Mouse (Mus musculus) forebrain, embryonic 10.5 days (tissue): ENCODE data around the gene Fkbp4. TPM values are rescaled to one million over a fixed set of nuclear protein-coding genes. Genes with fewer than 3 reads are reported as not detected.

Source experiments
- DNase-seq: peaks from one replicate; pipeline ENCODE4 v3.0.0-alpha.2; 2017; ENCODE audit warnings: low spot score; ENCODE audit errors: extremely low spot score
- H3K27ac ChIP-seq: fragments of 300-500 bp; sonication (generic); 2 replicates; pipeline ENCODE4 v1.5.1; 2016; ENCODE audit warnings: mild to moderate bottlenecking
- H3K27me3 ChIP-seq: fragments of 300-500 bp; sonication (generic); 2 replicates; pipeline ENCODE4 v1.6.1; 2016; ENCODE audit warnings: mild to moderate bottlenecking; ENCODE audit not compliant: poor library complexity, severe bottlenecking
- H3K36me3 ChIP-seq: fragments of 300-500 bp; sonication (generic); replicated peaks from 2 replicates; pipeline ENCODE4 v1.6.1; 2016; ENCODE audit warnings: mild to moderate bottlenecking, moderate library complexity
- H3K4me1 ChIP-seq: fragments of 300-500 bp; sonication (generic); 2 replicates; pipeline ENCODE4 v1.6.1; 2016
- H3K4me3 ChIP-seq: fragments of 300-500 bp; sonication (generic); 2 replicates; pipeline ENCODE4 v1.5.1; 2016; ENCODE audit warnings: mild to moderate bottlenecking, moderate library complexity
- H3K9me3 ChIP-seq: fragments of 300-500 bp; sonication (generic); 2 replicates; pipeline ENCODE4 v1.6.1; 2016; ENCODE audit warnings: mild to moderate bottlenecking, moderate library complexity
- WGBS: fragments of 180-500 bp; shearing (Covaris S2); methylation state at CpG from one replicate; pipeline ENCODE4 v1.1.7; 2016; 5-methylcytosine and 5-hydroxymethylcytosine counted together
- polyA plus RNA-seq: library from polyadenylated mRNA; unstranded; fragments of >200 nt; fragmentation: Nextera tagmentation; extraction: Ambion mirVana; gene quantifications from 2 replicates; pipeline ENCODE4 v1.2.1, GENCODE M21; 2016

Gene Fkbp4
- polyA plus RNA-seq: 821 and 862 TPM in 2 replicates

DNA sequence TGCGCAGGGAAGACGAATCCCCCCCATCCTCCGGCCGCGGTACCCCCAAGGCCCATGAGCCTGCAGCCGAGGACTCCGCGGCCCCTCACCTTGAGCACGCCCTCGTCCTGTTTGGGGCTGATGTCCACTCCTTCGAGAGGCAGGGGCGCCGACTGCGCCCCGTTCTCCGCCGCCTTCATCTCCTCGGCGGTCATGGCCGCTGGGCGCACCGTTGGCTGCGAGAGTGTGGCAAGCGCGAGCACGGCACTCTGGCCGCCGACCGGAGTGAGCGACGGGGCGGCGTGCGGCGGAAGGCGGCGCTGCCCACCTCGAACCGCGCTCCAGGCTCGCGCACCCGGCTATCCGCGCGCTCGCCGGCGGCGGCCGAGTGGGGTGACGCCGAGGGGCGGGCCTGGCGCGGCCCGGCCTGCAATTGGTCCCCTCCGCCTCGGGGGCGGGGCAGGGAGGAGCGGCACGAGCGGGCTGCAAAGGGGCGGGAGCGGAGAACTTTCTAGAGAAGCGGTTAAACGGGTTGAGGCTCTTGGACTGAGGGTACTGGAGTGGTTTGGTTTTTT, at the start of gene Fkbp4:
Gene Fkbp4, minus strand, starts transcription at position 361 of the 554 bp plus-strand sequence.
- under 1% methylated on average over 66 of the region's 67 CpGs for WGBS
- Histone ChIP-seq H3K4me3 (peak within 1 kb of the TSS; percentile 99), H3K9me3 (no peaks in the 10 kb centered on the region), H3K36me3 (peaks cover 35% of the 10 kb centered on the region), H3K27ac (peak within 1 kb of the TSS; percentile 99), H3K27me3 (peaks cover 17% of the 10 kb centered on the region), H3K4me1 (peaks cover 23% of the 10 kb centered on the region)
- DNase-seq: peak; percentile 89

DNA sequence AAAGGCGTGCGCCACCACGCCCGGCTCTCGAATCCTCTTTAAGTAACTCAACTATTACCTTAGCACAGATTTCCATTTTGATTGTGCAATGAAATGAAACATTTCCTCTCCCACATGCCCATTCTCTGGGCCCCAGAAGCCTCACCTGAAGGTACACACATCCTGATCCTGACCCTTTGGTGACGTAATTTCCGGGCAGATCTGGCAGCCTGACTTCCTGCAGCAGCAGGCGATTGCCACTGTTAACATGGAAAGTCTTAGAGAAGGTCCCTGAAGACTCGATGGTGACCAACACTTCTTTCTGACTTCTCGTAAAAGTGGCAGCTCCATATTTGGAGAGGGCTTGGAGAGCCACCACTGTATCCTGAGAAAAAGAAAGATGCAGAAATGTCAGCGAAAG, 49.3 kb upstream of the Fkbp4 start:
- H3K4me1 ChIP-seq: no peaks in the 10 kb centered on the region
- no peaks in the 10 kb centered on the region for H3K9me3 ChIP-seq
- H3K27me3 ChIP-seq: no peaks in the 10 kb centered on the region
- no peaks in the 10 kb centered on the region for H3K36me3 ChIP-seq
- H3K4me3 ChIP-seq: no peak overlapping the region
- no peak for DNase-seq
- H3K27ac ChIP-seq: no peak overlapping the region
- WGBS: 93% methylated on average over 11 of the region's 11 CpGs

DNA sequence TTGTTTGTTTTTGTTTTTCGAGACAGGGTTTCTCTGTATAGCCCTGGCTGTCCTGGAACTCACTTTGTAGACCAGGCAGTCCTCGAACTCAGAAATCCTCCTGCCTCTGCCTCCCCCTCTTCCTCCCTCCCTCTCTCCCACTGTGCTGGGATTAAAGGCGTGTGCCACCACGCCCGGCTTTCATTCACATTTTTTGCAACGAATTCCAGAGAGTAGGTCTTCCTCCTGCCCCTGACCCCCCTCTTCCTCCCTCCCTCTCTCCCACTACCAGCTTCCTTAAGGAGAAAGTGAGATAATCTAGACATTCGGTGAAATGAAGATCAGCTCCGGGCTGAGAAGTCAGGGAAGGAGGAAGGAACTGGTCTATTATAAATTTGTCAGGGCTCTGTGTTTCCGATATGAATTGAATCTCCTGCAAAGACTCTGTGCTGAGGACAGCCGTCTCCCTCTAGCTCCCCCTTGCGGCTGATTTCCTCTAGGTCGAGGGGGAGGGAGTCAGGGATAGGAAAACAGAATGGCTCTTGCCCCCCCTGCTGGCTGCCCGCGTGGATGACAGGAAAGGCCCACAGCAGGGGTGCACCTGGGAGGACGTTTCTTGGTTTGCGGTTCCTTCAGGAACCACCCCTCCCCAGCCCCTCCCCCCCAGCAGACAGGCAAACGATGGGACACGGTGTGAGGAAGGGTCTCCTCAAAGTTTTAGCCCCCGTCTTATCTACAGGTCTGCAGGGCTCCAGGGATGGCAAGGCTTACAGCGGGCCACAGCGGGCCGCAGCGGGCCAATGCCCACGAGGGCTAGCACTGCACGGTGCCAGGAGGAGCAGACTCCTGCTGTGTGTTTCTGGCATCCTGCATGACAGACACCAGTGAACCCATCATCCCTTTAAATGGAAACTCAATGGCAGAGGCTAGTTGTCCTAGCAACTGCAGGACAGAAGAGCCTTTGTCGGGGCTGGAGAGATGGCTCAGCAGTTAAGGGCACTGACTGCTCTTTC, 41.3 kb upstream of the Fkbp4 start:
- Histone ChIP-seq H3K27ac (0 out of 2 replicates have a peak overlapping the region, but pooled peaks have one; percentile 33), H3K27me3 (0 out of 2 replicates have a peak, but pooled peaks cover 3% of the 10 kb centered on the region), H3K4me3 (peak overlapping the region; percentile 35), H3K36me3 (no peaks in the 10 kb centered on the region), H3K9me3 (peaks cover 3% of the 10 kb centered on the region; the same call in 1 of the 2 replicates), H3K4me1 (peaks cover 4% of the 10 kb centered on the region; the same call in 1 of the 2 replicates)
- WGBS: 28% methylated on average over 26 of the region's 26 CpGs
- peak; percentile 87 for DNase-seq

DNA sequence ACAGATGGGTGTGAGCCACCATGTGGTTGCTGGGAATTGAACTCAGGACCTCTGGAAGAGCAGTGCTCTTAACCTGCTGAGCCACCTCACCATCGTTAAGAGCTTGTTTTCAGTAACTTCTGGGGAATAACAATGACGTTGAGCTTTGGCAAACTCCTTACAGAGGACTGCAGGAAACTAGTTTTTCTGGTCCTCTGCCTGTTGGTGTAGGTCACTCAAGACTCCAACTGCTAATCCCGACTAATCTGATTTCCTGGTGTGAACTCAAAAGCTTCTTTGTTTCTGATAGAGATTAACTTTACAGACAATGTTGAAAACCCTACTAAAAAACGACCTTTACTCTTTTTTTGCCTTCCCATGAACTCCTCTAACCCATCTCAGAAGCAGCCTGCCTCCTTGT, 39.0 kb upstream of the Fkbp4 start:
- H3K9me3 ChIP-seq: peaks cover 3% of the 10 kb centered on the region; the same call in 1 of the 2 replicates
- 5% methylated on average over 4 of the region's 4 CpGs for WGBS
- no peak overlapping the region for H3K27ac ChIP-seq
- 0 out of 2 replicates have a peak, but pooled peaks cover 3% of the 10 kb centered on the region for H3K27me3 ChIP-seq
- H3K4me3 ChIP-seq: no peak overlapping the region
- no peak for DNase-seq
- peaks cover 4% of the 10 kb centered on the region; the same call in 1 of the 2 replicates for H3K4me1 ChIP-seq
- no peaks in the 10 kb centered on the region for H3K36me3 ChIP-seq

DNA sequence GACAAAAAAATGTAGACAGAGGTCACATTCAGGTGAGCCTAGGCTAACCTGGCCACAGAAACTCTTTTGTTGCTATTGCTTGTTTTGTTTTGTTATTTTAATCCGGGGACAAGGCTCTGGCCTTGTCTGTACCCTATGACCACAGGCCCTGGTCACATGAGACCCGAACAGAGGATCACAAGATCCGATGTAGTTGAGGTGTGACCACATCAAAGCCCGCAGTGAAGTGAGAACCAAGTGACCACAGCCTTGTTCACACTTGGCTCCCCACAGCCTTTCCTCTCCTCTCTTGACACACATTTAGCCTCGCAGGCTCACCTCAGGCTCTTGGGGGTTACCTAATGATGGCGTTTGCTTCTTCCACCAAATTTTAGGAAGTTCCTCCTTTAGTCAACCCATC, 35.6 kb upstream of the Fkbp4 start:
- H3K27ac ChIP-seq: no peak overlapping the region
- WGBS: 87% methylated on average over 6 of the region's 6 CpGs

DNA sequence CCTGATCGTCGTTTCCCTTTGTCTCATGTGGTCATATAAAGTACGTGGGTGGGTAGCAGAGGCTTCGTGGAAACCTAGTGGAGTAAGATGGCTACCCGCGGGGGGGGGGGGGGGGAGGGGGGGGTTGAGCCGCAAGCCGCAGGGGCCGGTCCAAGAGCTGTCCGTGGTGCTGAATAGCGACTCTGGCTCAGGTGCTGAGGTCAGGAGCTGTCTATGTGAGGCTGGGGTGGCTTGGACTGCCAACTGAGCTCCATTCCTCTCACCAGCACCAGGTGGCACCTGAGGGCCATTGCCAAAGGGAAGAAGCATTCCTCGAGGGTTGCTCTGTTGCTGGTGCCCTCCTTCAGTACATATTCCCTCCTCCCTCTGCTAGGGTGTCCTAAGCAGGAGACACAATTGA, 31.0 kb upstream of the Fkbp4 start:
- H3K9me3 ChIP-seq: no peaks in the 10 kb centered on the region
- H3K36me3 ChIP-seq: no peaks in the 10 kb centered on the region
- no peak overlapping the region for H3K27ac ChIP-seq
- H3K4me3 ChIP-seq: no peak overlapping the region
- no peaks in the 10 kb centered on the region for H3K27me3 ChIP-seq
- H3K4me1 ChIP-seq: peaks cover 14% of the 10 kb centered on the region
- DNase-seq: peak; percentile 29
- WGBS: 8% methylated on average over 9 of the region's 12 CpGs

More for the DNA sequence above, 35.6 kb upstream of the Fkbp4 start:
- DNase-seq: no peak
- Histone ChIP-seq H3K36me3 (no peaks in the 10 kb centered on the region), H3K9me3 (peaks cover 3% of the 10 kb centered on the region; the same call in 1 of the 2 replicates), H3K4me1 (no peaks in the 10 kb centered on the region), H3K27me3 (no peaks in the 10 kb centered on the region), H3K4me3 (no peak overlapping the region)

DNA sequence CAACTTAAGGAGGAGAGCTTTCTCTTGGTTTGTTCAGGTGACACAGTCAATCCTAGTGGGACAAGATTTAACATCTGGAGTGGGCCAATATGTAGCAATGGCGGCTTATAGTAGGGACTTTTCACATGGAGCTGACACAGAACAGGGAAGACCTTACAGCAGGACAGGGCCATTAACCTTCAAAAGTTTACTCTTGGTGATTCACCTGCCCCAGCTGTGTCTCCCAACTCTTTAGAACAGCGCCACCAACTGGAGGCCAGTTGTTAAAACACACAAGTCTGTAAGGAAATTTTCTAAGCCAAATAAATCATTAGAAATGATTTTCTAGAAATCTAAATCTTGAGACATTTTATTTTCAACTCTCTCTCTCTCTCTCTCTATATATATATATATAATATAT, 28.8 kb upstream of the Fkbp4 start:
- DNase-seq: no peak
- H3K36me3 ChIP-seq: no peaks in the 10 kb centered on the region
- H3K27me3 ChIP-seq: no peaks in the 10 kb centered on the region
- 0 out of 2 replicates have a peak, but pooled peaks cover 2% of the 10 kb centered on the region for H3K9me3 ChIP-seq
- H3K4me3 ChIP-seq: no peak overlapping the region
- no peak overlapping the region for H3K27ac ChIP-seq
- WGBS: 47% methylated on average over 2 of the region's 2 CpGs
- H3K4me1 ChIP-seq: peaks cover 14% of the 10 kb centered on the region

DNA sequence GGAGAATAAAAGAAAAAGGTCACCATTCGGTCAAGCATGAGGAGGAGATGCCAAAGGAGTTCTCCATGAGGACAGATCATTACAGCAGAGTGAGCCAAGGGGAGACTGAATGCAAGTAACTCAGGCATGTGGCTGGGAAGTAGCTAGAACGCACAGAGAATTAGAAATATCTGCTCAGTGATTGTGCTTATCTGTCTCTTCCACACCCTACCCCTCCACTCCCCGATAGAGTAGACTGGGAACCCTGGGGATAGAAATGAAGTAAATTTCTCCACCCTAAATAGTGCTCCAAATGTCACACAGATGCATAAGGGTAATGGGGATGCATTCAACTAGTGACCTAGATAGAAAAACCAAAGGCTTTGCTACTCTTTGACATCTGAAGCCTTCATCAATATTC, 28.1 kb upstream of the Fkbp4 start:
- DNase-seq: no peak
- no peaks in the 10 kb centered on the region for H3K36me3 ChIP-seq
- H3K4me3 ChIP-seq: no peak overlapping the region
- no peaks in the 10 kb centered on the region for H3K27me3 ChIP-seq
- 72% methylated on average over 3 of the region's 3 CpGs for WGBS
- H3K27ac ChIP-seq: no peak overlapping the region
- H3K9me3 ChIP-seq: 0 out of 2 replicates have a peak, but pooled peaks cover 2% of the 10 kb centered on the region
- H3K4me1 ChIP-seq: peaks cover 14% of the 10 kb centered on the region

DNA sequence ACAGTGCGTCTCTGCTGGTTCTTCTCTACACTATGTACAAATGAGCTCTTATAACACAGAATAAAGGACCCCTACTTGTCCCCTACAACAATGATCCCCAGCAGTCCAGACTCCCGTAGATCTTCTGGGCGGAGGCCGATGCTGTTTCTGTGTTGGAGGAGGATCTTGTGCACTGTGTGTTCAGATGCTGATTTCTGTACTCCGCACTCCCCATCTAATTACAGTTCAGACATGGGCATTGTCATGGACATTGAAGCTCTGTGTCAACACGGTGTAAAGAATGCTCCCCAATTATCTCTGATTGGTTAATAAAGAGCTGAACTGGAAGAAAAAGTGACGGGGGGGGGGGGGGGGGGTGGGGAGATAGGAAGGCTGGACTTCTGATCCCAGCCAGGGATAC, 27.6 kb upstream of the Fkbp4 start:
- Histone ChIP-seq H3K9me3 (0 out of 2 replicates have a peak, but pooled peaks cover 2% of the 10 kb centered on the region), H3K27ac (no peak overlapping the region), H3K4me3 (no peak overlapping the region), H3K27me3 (no peaks in the 10 kb centered on the region), H3K36me3 (no peaks in the 10 kb centered on the region), H3K4me1 (peaks cover 14% of the 10 kb centered on the region)
- no peak for DNase-seq
- WGBS: 44% methylated on average over 7 of the region's 7 CpGs

DNA sequence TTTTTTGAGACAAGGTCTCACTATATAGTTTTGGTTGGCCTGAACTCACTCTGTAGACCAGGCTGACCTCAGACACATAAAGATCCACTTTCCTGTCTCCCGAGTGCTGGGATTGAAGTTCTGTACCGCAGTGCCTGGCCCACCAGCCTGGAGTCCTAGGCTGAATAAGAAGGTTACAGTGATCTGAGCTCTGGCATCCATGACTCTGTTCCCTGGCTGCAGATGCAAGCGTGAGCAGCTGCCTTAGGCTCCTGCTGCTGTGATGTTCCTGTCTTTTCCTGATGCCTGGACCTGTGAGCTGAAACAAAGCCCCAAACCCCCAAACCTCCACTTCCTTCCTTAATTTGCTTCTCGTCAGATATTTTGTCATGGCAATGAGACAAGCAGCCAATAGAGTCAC, 26.5 kb upstream of the Fkbp4 start:
- Histone ChIP-seq H3K9me3 (0 out of 2 replicates have a peak, but pooled peaks cover 2% of the 10 kb centered on the region), H3K27ac (no peak overlapping the region), H3K27me3 (no peaks in the 10 kb centered on the region), H3K4me1 (peaks cover 14% of the 10 kb centered on the region), H3K36me3 (no peaks in the 10 kb centered on the region), H3K4me3 (no peak overlapping the region)
- no peak for DNase-seq
- WGBS: 82% methylated on average over 4 of the region's 4 CpGs

DNA sequence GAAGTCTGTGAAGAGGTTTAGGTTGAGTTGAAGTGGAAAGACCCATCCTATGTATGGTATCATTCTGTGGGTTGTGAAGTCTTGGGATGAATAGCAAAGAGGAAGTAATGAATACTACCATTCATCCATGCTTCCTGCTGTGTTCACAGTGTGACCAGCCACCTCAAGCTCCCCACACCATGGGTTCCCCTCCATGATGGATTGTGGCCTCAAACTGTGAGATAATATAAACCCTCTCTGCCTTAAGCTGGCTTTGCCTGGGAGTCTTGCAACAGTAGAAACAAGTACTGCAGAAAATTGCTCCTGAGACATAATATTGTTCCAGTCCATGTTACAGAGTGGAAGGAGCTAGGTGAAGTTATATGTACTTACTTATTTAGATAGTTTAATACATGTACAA, 23.1 kb upstream of the Fkbp4 start:
- Histone ChIP-seq H3K9me3 (0 out of 2 replicates have a peak, but pooled peaks cover 2% of the 10 kb centered on the region), H3K4me1 (peaks cover 14% of the 10 kb centered on the region), H3K4me3 (no peak overlapping the region), H3K27ac (no peak overlapping the region), H3K27me3 (no peaks in the 10 kb centered on the region), H3K36me3 (no peaks in the 10 kb centered on the region)
- DNase-seq: no peak

DNA sequence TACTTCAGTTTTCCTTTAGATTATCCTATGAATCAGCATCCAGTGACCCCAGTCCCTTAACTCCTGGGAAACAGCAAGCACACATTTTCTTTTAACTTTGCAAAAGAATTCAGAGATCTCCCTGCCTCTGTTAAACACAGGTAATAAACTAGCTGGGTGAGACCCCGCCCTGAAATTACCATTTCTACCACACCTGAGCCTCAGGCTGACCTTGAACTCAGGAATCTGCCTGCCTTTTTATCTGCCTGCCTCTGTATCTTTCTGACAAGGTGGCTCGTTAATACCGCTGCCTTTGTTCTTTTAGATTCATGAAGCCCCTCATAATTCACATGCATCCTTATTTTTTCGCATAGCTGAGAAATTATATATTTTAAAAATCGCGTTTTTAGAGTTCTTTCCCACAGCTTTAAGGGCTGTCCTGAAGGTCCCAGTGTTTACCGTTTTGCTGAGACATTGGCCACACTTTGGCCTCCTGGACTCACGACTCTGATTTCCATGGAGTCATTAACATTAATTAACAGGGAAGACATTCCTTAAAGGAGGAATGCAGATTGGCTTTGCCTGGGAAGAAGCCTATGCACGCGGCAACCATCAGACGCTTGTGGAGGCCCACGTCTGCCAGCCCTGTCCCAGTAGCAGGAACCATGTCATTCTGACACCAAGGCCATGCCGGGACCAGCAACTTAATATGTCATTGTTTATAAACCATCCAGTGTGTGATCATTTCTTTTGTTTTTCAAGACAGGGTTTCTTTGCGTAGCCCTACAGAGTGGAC, 22.4 kb upstream of the Fkbp4 start:
- Histone ChIP-seq H3K9me3 (0 out of 2 replicates have a peak, but pooled peaks cover 2% of the 10 kb centered on the region), H3K4me3 (no peak overlapping the region), H3K36me3 (no peaks in the 10 kb centered on the region), H3K4me1 (peaks cover 7% of the 10 kb centered on the region), H3K27ac (no peak overlapping the region), H3K27me3 (no peaks in the 10 kb centered on the region)
- no peak for DNase-seq
- WGBS: 85% methylated on average over 14 of the region's 14 CpGs
